Mouse (Mus musculus) cerebellum, adult 18-20 months (tissue): ENCODE measurements around the gene Smyd3.

Experiments
- DNase-seq, 2 experiments: peaks; one replicate each; pipeline ENCODE4 v3.0.0; 2021

Gene Smyd3

GRCm38 (mm10) chr1:179059286-179060112 is 458.3 kb downstream of the Smyd3 start:
- peak in 1 of 2 experiments; percentile 41 for DNase-seq

- no peak for DNase-seq
Measured at GRCm38 (mm10) chr1:179058675-179059074, 459.2 kb downstream of the Smyd3 start.

- no peak for DNase-seq
Measured at GRCm38 (mm10) chr1:179055760-179056159, 462.1 kb downstream of the Smyd3 start.

- DNase-seq: no peak
Measured at GRCm38 (mm10) chr1:179054385-179055116, 463.3 kb downstream of the Smyd3 start.

GRCm38 (mm10) chr1:179052545-179053180 is 465.2 kb downstream of the Smyd3 start:
- no peak for DNase-seq

- DNase-seq: no peak
Measured at GRCm38 (mm10) chr1:179047931-179048596, 469.8 kb downstream of the Smyd3 start.

GRCm38 (mm10) chr1:179045856-179046714 is 471.8 kb downstream of the Smyd3 start:
- DNase-seq: no peak

GRCm38 (mm10) chr1:179044165-179044564 is 473.7 kb downstream of the Smyd3 start:
- no peak for DNase-seq

GRCm38 (mm10) chr1:179043644-179044043 is 474.2 kb downstream of the Smyd3 start:
- DNase-seq: no peak

- DNase-seq: peak; percentile 68 to 75
Measured at GRCm38 (mm10) chr1:179041905-179042337, 475.9 kb downstream of the Smyd3 start.

- DNase-seq: peak; percentile 51 to 56
Measured at GRCm38 (mm10) chr1:179041231-179041904, 476.5 kb downstream of the Smyd3 start.

- peak; percentile 48 to 60 for DNase-seq
Measured at GRCm38 (mm10) chr1:179038801-179039200, 479.0 kb downstream of the Smyd3 start.

GRCm38 (mm10) chr1:179032947-179033346 is 484.9 kb downstream of the Smyd3 start:
- no peak for DNase-seq

GRCm38 (mm10) chr1:179031581-179031980 is 486.3 kb downstream of the Smyd3 start:
- DNase-seq: peak; percentile 55 to 59

GRCm38 (mm10) chr1:179026614-179027013 is 491.2 kb downstream of the Smyd3 start:
- DNase-seq: no peak

- DNase-seq: no peak
Measured at GRCm38 (mm10) chr1:179025169-179025568, 492.7 kb downstream of the Smyd3 start.

GRCm38 (mm10) chr1:179023486-179023885 is 494.4 kb downstream of the Smyd3 start:
- DNase-seq: no peak

- DNase-seq: no peak
Measured at GRCm38 (mm10) chr1:179017428-179017827, 500.4 kb downstream of the Smyd3 start.

- no peak for DNase-seq
Measured at GRCm38 (mm10) chr1:179013021-179013420, 504.8 kb downstream of the Smyd3 start.

- peak; percentile 99 for DNase-seq
Measured at GRCm38 (mm10) chr1:179012273-179012672, 505.6 kb downstream of the Smyd3 start.

- no peak for DNase-seq
Measured at GRCm38 (mm10) chr1:179010756-179011155, 507.1 kb downstream of the Smyd3 start.
